Mouse (Mus musculus): ENCODE measurements around the gene Pard3. TPM values are rescaled to one million over a fixed set of nuclear protein-coding genes. Genes with fewer than 3 reads are reported as not detected.

Pard3 gene
- total and polyA plus RNA-seq, 3 experiments, result 0.51 to 1.3 (median 0.94) TPM

DNA sequence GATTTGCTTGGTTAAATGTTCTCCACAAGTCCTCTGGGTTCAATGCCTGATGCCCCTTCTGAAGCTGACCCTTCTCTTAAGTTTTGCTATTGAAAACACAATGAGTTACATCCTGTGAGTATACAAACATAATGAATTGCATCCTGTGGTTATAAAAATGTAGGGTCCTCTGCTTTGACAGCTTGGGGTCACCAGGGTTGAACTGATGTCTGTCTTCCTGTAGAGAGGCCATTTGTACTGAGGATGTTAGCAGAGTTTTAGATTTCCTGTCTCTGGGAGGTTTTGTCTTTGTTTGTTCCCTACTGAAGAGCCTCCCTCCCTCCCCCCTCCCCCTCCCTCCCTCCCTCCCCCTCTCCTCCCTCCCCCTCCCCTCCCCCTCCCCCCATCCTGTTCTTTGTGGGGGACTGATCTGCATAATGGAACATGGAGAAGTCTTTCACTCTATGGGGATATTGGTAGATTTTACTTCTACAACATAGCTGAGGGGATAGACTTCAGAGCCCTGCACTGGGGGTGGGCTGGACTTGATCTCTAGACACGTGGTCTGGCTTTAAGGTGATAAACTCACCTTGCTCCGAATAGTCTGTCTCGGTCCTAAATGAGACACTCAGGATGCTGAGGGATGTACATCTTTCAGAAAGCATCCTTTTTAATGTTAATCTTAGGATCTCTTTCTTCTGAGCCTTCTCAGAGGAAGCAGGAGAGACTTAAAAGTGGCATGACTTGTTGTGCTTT, 261.3 kb downstream of the Pard3 start:
- H3K4me2 ChIP-seq (ENCODE audit: insufficient read depth, low read depth, poor library complexity, severe bottlenecking), result no peak overlapping the region
- TF ChIP-seq JUND (conservative IDR thresholded peaks at IDR 0.05; ENCODE audit: low read depth, low read length), result no peak
- no peaks in the 10 kb centered on the region for H3K27me3 ChIP-seq (replicated peaks)
- no peak for DNase-seq (ENCODE audit: extremely low read depth)
- no peak overlapping the region for H3K4me3 ChIP-seq (replicated peaks in 1 of 3; ENCODE audit: low read depth in 2 of 3, low read length in 2 of 3, poor library complexity in 1 of 3)
- H3K9me3 ChIP-seq (replicated peaks; ENCODE audit: low read length), result no peaks in the 10 kb centered on the region
- H3K4me1 ChIP-seq (ENCODE audit: control insufficient read depth in 1 of 2, insufficient read depth in 2 of 2), result peaks cover 0 to 19% of the 10 kb centered on the region in 2 experiments; a peak in 2 of 4 replicates
- no peaks in the 10 kb centered on the region for H3K79me2 ChIP-seq (replicated peaks; ENCODE audit: control insufficient read depth, extremely low read depth, insufficient read depth, poor library complexity, severe bottlenecking)
- in situ Hi-C loops (cut with MboI; ENCODE audit: low pct_ligation_motif_present, low pct_unique_long_range_greater_than_20kb, low sequenced_read_pairs), result no loop called here
- dilution Hi-C loops (cut with MboI; ENCODE audit: extremely low pct_ligation_motif_present, extremely low pct_unique_long_range_greater_than_20kb, low sequenced_read_pairs), result no loop called here
- no peak overlapping the region for H3K9ac ChIP-seq (ENCODE audit: insufficient read depth, low read depth)
- no peaks in the 10 kb centered on the region for H3K36me3 ChIP-seq (replicated peaks in 1 of 2; ENCODE audit: control insufficient read depth in 1 of 2, insufficient read depth in 1 of 2, low read length in 1 of 2)
- H3K27ac ChIP-seq (ENCODE audit: insufficient read depth, low read depth), result no peak overlapping the region

DNA sequence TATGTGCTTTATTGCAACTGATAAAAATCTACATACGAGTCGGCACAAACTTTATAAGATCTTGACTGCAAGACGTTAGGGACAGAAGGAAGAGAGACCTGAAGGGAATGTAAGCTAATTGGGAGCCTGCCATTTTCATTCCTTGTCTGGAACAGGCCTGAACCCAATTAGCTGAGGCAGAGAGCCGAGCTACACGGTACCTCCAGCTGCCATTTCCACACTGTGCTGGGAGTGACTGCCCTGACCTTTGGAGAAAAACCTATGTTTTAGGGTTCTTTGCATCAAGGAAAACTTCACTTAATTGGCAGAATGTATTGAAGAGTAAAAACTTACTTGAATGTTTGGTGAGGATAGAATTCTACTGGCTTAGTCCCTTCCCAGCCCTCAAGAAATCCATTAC, 262.1 kb downstream of the Pard3 start:
- peaks cover 4 to 23% of the 10 kb centered on the region in 2 experiments; a peak in 3 of 4 replicates for H3K4me1 ChIP-seq (ENCODE audit: control insufficient read depth in 1 of 2, insufficient read depth in 2 of 2)
- dilution Hi-C loops (cut with MboI; ENCODE audit: extremely low pct_ligation_motif_present, extremely low pct_unique_long_range_greater_than_20kb, low sequenced_read_pairs), result no loop called here
- H3K4me2 ChIP-seq (ENCODE audit: insufficient read depth, low read depth, poor library complexity, severe bottlenecking), result no peak overlapping the region
- no peak for DNase-seq (ENCODE audit: extremely low read depth)
- no peaks in the 10 kb centered on the region for H3K9me3 ChIP-seq (replicated peaks; ENCODE audit: low read length)
- H3K79me2 ChIP-seq (replicated peaks; ENCODE audit: control insufficient read depth, extremely low read depth, insufficient read depth, poor library complexity, severe bottlenecking), result no peaks in the 10 kb centered on the region
- no peak overlapping the region for H3K9ac ChIP-seq (ENCODE audit: insufficient read depth, low read depth)
- H3K36me3 ChIP-seq (replicated peaks in 1 of 2; ENCODE audit: control insufficient read depth in 1 of 2, insufficient read depth in 1 of 2, low read length in 1 of 2), result no peaks in the 10 kb centered on the region
- no peak overlapping the region for H3K27ac ChIP-seq (ENCODE audit: insufficient read depth, low read depth)
- in situ Hi-C loops (cut with MboI; ENCODE audit: low pct_ligation_motif_present, low pct_unique_long_range_greater_than_20kb, low sequenced_read_pairs), result no loop called here
- TF ChIP-seq RAD21 (IDR thresholded peaks at IDR 0.05; ENCODE audit: low read depth, low read length), result no peak
- no peak for TF ChIP-seq CHD1 (IDR thresholded peaks at IDR 0.05; ENCODE audit: low read depth, low read length)
- TF ChIP-seq KAT2A (IDR thresholded peaks at IDR 0.05; ENCODE audit: insufficient replicate concordance, low read length), result no peak
- TF ChIP-seq MXI1 (IDR thresholded peaks at IDR 0.05; ENCODE audit: low read depth, low read length), result no peak
- no peak for TF ChIP-seq JUND (conservative IDR thresholded peaks at IDR 0.05; ENCODE audit: low read depth, low read length)
- no peak for TF ChIP-seq ZMIZ1 (IDR thresholded peaks at IDR 0.05; ENCODE audit: low read depth, low read length)
- TF ChIP-seq E2F4 (IDR thresholded peaks at IDR 0.05; ENCODE audit: insufficient replicate concordance, low read depth, low read length), result no peak
- no peak for TF ChIP-seq USF2 (conservative IDR thresholded peaks at IDR 0.05; ENCODE audit: low read depth, low read length)
- no peak for TF ChIP-seq NRF1 (IDR thresholded peaks at IDR 0.05; ENCODE audit: low read depth, low read length)
- no peak for TF ChIP-seq ZNF384 (IDR thresholded peaks at IDR 0.05; ENCODE audit: low read depth, low read length)
- no peak for TF ChIP-seq SMC3 (IDR thresholded peaks at IDR 0.05; ENCODE audit: low read depth, low read length)
- no peak for TF ChIP-seq RCOR1 (conservative IDR thresholded peaks at IDR 0.05; ENCODE audit: low read depth, low read length)
- no peak for TF ChIP-seq EP300 (IDR thresholded peaks at IDR 0.05; ENCODE audit: low read length)
- TF ChIP-seq SIN3A (IDR thresholded peaks at IDR 0.05; ENCODE audit: low read length), result no peak
- no peak for TF ChIP-seq CHD2 (IDR thresholded peaks at IDR 0.05; ENCODE audit: low read length)
- no peak for TF ChIP-seq PAX5 (IDR thresholded peaks at IDR 0.05; ENCODE audit: low read length)
- no peak for TF ChIP-seq BHLHE40 (IDR thresholded peaks at IDR 0.05; ENCODE audit: low read depth, low read length)
- no peak for TF ChIP-seq TBP (conservative IDR thresholded peaks at IDR 0.05; ENCODE audit: low read depth, low read length)
- no peak overlapping the region for H3K4me3 ChIP-seq (replicated peaks in 1 of 3; ENCODE audit: low read depth in 2 of 3, low read length in 2 of 3, poor library complexity in 1 of 3)
- no peaks in the 10 kb centered on the region for H3K27me3 ChIP-seq (replicated peaks)
